Mouse (Mus musculus) kidney, postnatal 25 days (tissue): ENCODE measurements around the gene Krt1.

Experiments
- DNase-seq, 2 experiments: peaks; one replicate each; pipeline ENCODE4 v3.0.0; 2021; ENCODE audit warnings: mixed read lengths in 2 of 2

The Krt1 gene

DNA sequence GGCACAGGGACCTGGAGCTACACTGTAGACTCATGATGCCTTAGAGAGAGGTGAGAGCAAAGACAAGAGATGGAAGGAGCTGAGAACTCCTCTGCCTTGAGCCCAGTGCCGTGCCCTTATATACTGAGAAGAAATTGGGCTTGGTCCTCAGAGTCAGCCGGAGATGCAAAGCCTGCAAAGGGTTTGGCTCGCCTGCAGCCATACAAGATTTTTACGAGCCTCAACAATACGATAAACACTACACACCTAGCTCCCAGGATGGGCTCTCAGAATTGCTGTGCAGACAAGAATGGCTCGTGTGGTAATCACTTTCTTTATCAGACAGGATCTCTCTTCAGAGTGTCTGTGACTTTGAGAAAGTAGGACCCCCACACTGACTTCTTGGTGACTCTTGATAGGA, at the start of gene Krt1:
Krt1 (minus strand) TSS at position 101 of the 400 bp plus-strand sequence.
- DNase-seq, result no peak

DNA sequence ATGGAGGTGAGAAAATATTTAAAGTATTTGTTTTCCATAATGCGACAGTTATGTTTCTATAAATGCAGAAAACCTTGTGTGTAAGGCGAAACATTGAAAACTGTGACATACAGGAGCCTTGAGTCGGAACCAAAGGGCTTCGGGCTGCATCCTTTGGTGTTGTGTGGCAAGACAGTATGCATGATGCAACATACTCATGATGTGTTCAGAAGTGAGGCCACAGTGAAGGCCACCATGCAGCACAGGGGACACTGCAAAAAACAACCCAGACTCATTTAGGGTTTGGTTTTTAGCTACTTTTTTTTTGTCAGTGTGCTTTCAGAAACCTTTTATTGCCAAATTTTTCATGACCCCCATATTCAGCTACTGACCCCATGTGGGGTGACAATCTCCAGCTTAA, 44.6 kb upstream of the Krt1 start:
- DNase-seq, result no peak

DNA sequence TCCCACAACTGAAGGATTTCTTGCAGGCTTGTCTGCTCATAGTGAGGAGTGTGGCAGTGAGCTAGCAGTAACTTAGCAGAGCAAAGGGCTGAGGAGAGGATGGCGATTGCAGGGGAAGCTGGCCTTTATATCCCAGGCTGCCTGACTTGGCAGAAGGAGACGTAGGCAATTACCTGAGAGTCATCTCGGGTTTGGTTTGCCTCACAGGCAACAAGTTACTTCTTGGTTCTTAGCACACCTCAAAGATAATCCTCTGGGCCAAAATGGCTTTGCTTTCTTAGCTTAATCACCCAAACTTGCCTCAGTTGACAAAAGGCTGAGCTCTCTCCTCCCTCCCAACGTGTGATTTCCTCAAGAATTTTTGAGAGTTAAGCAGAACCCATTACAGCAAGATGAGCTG, 42.2 kb upstream of the Krt1 start, which contains the start of gene Krt76:
Krt76 (minus strand) TSS at position 101 of the 400 bp plus-strand sequence.
- DNase-seq, result no peak

DNA sequence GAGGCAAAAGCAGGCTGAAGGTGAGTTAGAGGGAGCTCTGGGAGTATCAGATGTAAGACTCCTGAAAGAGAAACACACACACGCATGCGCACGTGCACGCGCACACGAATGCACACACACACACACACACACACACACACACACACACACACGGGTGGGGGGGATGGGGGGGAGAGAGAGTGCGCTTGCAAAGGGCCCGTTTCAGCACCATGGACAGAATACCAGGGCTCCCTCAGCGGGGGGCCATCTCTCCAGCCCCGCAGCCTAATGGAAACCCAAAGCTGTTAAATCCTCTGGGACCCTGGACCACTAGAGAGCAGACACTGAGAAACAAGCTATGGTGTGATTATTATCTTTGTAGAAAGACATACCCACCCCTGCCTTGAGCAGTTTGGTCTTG, 29.2 kb upstream of the Krt1 start:
- no peak for DNase-seq

DNA sequence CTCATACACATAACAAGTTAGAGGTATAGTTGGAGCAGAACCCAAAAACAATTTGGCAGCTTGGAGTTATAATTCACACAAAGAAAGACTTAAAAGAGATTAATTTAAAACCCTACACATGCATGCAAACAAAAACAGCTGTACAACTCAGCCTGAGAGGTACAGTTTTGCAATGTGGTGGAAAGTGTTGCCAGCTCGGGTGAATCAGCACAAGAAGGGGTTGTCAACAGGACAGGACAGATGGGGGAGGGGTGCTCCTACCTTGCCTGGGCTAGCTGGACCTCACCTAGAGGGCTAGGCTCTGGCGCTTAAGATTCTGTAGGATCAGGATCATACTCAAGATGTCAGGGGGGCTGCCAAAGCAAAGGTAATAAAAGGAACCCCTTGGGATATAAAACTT, 27.4 kb upstream of the Krt1 start:
- DNase-seq, result no peak

DNA sequence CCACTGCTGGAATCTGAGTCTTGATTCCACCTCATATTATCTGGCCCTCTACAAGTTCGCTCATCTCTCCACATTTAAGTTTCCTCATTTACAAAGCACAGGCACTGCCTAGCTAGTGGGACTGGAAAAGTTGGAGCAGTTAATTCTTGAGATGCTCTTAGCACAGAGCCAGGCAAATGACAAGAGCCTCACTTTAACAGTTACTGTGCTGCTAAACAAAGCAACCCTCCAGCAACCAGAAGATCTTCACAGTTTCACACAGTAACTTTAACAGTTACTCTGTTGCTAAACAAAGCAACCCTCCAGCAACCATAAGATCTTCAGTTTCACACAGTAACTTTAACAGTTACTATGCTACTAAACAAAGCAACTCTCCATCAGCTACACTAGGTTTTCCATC, 23.8 kb upstream of the Krt1 start:
- DNase-seq, result no peak

DNA sequence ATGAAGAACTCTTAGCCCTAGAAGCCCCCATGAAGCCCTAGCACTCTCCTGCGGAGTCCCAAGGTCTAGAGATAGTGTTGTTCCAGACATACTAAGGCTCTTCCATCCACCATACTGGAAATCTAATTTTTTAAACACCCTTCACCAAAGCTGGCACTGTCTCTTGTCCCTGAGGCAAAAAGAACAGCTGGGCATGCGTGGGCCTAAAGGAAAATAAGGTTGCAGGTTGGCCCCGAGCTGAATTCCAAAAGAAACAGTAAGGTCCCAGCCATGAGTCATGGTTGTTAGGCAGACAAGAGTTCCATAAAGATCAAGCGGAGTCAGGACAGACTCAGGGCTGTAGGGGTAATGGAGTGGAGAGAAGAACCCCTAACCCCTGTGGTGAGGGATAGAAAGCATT, 22.6 kb upstream of the Krt1 start:
- DNase-seq, result no peak

DNA sequence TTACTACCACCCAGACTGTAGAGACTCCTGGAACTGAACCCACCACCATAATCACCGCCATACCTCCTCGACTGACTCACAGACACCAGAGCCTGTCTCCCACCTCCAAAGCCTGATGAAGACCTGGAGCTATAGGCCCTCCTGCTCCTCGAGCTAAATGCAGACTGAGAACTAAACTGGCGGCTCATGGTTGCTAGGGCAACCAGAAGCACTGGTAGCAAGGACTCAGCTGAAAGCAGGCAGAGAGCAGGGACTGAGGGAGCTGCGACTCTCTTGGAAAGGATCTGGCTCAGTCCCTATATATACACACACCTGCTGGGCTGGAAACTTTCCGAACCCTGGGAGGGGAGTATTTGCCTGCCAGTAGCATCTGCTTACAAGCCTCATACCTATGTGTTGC, 18.8 kb upstream of the Krt1 start, which contains the start of gene Krt77:
Krt77 (minus strand) TSS at position 275 of the 400 bp plus-strand sequence.
- DNase-seq, result no peak

DNA sequence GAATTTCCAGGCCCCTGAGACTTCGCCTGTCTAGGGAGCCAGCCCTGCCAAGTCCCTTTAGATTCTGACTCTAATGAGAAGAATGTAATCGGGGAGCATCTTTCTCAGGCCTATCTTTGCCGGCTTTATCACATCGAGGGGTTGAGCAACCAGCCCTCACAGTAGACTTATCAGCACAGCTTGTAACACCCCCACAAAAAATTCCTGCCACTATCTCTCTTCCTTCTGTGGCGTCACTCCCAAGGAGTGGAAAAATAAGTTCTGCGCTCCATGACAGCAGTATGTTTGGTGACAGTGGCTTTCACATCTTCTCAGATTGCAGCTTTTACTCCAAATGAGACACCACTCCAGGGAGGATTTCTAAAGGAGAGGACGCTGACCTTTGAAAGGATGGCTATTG, 16.2 kb upstream of the Krt1 start:
- no peak for DNase-seq

DNA sequence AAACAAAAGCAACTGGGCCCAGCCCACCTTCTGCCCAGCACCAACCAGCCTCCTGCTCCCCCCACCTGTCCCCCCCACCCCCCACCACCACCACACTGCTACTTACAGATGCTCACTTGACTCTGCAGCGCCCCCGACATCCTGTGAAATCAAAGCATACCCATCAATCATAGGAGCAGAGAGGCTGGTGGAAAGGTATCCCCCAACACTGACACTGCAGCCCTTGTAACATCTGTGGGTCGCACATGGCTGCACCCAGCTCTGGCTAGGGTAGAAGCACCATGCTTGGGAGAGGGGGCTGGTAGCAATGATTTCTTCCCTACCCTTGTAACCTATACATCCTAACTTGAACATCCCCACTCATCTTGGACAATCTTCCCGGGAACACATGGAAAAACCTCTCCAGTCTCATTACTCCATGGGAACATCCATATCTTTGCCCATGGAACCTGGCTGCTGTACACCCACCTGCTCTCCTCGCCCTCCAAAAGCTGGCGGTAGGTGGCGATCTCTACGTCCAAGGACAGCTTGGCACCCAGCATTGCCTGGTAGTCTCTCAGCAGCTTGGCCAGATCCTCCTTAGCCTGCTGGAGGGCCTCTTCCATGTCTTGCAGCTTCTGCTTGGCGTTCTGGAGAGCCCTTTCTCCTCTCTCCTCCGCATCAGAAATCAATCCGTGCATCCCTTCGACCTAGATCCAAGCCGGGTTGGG, 10.0 kb upstream of the Krt1 start:
- peak; percentile 13 to 40 for DNase-seq

DNA sequence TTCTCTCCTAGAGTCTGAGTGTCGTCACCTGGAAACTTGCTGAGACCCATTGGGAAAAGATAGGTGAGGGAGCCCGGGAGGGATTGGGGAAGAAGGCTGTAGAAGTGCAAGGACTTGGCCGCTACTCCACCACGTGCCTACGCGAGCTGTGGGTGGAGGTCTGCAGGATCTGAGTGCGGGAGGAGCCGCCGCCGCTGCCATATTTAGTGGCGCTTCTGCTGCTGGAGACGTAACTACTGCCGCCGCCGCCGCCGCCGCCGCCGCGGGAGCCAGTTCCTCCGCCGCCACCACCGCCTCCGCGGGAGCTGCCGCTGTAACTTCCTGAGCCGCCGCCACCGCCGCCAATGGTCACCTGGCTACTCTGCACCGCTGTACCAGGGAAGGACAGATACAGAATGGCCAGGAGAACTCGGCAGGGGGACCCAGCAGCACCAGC, 9.2 kb upstream of the Krt1 start:
- DNase-seq, result peak; percentile 53 to 64

DNA sequence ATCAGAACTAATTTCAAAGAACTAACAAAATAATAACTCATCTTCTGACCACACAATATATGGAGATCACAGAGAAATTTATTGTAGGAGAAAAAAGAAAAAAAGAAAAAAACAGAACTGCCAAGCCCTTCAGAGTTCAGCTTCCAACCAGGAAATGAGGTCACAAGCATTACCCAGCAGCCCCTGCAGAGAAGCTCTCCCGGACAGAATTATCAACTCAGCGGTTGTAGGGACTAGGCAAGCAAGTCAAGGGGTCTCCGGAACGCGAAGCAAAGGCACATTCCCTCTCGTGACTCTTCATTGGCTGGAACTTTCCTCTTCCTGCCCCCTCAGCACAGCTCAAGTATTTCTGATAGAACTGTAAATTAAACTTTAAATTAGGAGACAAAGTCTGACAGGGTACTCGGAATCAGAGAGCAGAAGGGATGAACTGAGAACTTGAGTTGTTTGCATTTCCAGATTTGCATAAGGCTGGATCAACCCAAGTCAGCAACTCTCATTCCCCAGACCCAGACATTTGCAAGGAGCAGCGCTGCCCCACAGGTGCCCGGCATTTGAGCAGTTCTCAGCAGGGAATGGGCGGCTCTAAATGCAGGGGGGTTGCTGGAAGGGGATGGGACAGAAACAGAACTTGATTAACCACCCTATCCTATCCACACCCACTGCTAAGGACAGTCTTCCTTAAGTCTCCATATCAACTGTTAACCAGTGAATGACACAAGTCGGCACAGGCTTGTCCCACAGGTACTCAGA, 8.3 kb upstream of the Krt1 start:
- DNase-seq, result no peak

DNA sequence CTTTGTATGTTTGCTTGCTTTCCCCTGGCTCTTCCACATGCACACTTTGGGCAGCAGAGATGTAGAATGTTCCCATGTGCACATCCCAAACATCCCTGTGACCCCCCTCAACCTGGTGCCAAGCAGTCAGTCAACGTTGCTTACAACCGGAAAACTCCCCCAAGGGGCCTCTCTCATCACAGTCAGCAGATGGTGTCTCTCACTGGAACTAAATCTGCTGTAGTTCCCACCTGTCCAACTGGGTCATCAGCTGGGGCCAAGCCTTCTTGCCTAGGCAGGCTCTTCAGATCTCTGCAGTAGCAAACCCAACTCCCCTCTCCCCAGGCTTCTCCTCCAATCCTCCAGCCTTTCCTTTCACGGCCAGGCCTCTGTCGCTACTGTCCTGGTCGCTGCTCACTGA, 6.1 kb upstream of the Krt1 start:
- no peak for DNase-seq

DNA sequence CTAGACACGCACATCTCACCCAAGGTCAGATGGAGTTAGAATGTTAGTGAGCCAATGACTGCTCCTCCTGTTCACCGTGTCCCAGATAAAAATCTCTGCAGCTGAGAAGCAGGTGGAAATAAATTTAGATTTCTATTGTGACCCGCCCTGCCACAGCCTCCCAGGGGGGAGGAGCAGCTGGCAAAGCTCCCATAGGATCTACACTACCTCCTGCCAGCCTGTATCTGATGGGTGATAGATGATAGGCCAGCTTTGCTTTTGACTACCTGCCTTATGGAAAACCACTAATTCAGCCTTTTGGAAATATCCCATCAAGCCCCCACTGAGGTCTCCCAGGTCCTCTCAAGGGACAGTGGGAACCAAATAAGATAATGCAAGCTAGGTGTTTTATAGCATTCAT, 5.1 kb upstream of the Krt1 start:
- DNase-seq, result no peak

DNA sequence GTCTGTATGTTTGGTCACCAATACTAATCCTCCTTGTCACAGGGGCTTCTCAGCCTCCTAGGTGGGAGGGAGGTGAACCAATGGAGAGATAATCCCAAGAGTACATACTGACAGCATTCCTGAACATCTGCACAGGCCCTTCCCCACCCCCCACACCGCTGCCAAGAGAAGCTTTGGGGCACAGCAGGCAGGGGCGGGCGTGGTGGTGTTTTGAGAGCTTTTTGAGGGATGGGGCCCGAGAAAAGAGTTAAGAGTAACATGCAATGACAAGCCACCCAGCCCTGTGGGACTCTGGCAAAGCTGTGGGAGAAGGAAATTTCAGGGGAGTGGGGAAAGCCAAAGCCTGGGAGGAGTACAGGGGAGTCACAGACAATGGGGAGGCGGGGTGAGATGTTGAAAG, 3.7 kb upstream of the Krt1 start:
- DNase-seq, result no peak

DNA sequence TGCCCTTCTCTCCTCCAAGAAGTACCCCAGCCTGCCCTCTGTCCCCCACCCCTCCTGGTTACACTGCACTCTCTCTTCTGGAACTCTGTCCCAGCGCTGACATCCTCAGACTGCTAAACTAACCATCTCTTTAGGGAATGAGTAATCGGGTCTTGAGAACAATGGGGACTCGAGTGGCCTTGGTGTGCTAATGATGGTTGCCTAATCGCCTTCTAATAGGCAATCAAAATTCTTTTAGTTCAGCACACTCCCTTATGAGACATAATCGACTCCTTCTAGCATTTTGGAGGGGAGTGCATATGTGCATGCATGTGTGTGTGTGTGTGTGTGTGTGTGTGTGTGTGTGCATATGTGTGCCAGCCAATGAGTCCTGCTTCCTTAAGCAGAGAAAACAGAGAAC, 2.0 kb upstream of the Krt1 start:
- no peak for DNase-seq

DNA sequence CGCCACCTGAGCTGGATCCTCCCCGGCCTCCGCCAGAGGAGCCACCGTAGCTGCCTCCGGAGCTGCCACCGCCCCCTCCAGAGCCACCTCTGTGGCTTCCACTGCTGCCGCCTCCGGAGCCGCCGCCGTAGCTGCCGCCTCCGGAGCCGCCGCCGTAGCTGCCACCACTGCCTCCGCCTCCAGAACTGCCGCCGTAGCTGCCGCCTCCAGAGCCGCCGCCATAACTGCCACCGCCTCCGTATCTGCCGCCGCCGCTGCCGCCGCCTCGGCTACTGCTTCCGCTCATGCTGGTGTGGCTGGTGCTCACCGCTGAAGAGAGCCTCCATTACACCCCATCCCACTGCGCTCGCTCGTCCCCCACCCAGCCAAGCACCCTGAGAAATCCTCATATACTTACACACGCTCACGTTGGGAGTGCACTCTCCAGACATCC, 4.6 kb downstream of the Krt1 start:
- DNase-seq, result peak; percentile 23 to 49

DNA sequence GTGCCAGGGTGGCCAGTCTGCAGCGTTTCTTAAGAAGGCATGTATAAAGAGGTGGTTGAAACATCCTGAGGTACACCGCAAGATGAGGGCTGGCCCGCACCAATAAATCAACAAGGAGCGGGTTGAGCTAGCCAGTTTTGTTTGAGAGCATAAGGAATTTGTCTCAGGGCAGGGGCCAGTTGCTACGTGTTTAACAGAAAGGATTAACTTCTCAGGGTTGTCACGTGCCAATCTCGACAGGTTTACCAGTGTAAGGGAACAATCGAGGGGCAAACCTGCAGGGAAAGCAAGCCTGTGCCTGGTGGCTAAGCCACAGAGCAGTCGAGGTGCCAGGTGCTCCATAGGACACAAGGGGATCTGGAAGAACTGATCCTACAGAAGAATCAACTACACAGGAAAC, 7.4 kb downstream of the Krt1 start:
- DNase-seq, result no peak

DNA sequence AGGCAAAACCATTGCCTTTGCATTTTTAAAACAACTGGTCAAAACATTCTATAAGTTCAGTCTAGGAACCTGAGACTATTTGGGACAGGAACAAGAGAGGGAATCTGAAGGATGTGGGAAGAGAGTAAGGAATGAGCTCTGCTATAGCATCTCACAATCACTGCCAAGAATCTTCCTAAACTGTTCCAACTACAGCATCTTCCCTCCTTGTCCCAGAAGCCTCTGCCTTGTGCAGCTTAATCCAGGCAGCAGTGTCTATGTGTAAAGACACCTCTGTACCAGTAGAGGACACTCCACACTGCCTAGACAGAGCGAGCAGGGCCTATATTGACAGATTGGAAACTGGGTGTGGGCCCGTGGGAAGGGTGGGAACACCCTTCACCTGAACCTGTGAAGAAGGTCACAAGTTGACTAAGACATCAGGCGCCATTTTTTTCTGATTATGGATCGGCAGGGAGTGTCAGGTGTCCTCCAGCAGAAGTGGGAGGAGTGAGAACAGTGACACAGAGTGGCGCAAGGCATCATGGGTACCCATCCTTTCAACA, 15.7 kb downstream of the Krt1 start:
- no peak for DNase-seq

DNA sequence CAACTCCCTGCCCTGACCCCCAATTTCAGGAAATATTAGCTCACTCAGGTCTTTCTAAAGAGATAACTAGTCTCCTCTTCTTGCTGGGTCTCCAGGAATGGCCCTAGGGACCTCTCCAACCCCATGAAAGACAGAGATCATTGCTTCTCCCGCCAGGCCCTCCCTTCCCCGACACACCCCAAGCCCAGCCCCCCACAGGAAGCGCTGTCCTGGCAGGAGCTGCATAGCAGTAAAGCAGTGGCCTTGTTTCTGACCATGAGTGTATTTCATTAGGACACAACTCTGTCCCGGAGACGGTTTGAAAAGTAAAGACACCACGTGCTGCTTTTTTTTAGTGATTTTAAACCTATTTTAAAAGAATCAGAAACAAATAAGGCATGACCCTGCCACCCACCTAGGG, 17.5 kb downstream of the Krt1 start:
- no peak for DNase-seq

DNA sequence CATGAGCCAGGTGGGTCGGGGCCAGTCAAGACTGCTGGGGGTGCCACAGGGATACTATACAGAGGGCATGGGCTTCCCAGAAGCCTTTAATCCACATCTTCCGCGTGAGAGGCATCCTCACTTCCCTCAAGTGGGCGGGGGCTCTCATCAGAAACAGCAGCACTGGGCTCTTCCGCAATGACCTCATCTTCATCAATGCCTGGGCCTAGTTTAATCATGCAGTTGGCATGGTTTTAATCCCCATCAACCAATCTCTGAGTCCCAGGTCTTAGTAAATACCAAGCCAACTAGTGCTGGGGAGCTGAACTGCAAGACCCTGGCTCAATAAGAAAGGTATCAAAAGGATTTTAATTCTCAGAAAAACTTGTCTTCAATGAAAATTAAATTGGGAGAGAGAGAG, 21.2 kb downstream of the Krt1 start:
- no peak for DNase-seq

DNA sequence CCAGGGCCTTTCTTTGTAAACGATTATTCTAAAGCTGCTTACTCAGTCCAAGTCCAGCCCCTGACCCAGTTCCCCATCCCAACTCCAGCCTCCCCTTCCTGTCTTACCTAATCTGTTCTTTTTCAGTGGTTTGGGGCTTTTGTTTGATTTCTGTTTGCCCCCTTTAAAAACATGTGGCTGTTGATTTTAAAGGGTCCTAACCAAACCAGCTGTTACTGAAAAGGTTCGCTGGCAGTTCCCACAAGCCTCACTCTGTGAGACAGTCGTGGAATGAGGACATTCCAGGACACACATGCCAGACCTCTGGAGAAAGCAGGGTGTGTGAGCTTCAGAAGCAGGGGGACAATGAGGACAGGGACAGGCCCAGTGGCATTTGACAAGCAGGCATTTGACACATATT, 28.8 kb downstream of the Krt1 start:
- DNase-seq, result no peak

DNA sequence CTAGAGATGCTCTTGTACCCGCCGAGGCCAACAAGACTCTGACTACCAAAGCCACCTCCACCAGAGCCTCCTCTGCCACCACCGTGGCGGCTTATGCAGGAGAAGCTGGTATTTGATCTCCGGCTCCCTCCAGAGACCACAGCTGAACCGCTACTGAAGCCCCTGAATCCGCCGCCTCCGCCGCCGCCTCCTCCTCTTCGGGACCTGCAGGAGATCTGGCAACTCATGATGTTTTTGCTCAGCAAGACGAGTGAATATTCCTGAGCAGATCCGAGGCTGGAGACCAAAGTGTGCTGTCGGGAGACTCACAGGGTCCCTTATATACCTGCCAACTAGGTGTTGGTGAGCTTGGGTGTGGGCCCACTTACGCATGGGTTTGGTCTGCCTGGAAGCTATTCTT, 32.7 kb downstream of the Krt1 start, which contains the start of gene Krt2:
Krt2 (minus strand) TSS at position 295 of the 400 bp plus-strand sequence.
- DNase-seq, result no peak
